Mouse (Mus musculus) forebrain, embryonic 15.5 days (tissue): Measurements from ENCODE around the gene Rsrc1. TPM values are rescaled to one million over a fixed set of nuclear protein-coding genes. Genes with fewer than 3 reads are reported as not detected.

Experiments
- ATAC-seq: fragments of 200-750 bp; cut with Nextera tagmentation; replicated peaks from 2 replicates; pipeline ENCODE4 v1.8.0; 2017; ENCODE audit warnings: mild to moderate bottlenecking, moderate TSS enrichment, moderate library complexity
- H3K27ac ChIP-seq: fragments of 300-500 bp; sonication (generic); replicated peaks from 2 replicates; pipeline ENCODE4 v1.5.1; 2015; ENCODE audit warnings: mild to moderate bottlenecking, inconsistent platforms
- H3K27me3 ChIP-seq: fragments of 300-500 bp; sonication (generic); 2 replicates; pipeline ENCODE4 v1.6.1; 2015; ENCODE audit warnings: inconsistent platforms
- H3K36me3 ChIP-seq: fragments of 300-500 bp; sonication (generic); 2 replicates; pipeline ENCODE4 v1.6.1; 2015; ENCODE audit warnings: mild to moderate bottlenecking, inconsistent platforms
- H3K4me1 ChIP-seq: fragments of 300-500 bp; sonication (generic); 2 replicates; pipeline ENCODE4 v1.6.1; 2015; ENCODE audit warnings: inconsistent platforms
- H3K4me2 ChIP-seq: fragments of 300-500 bp; sonication (generic); replicated peaks from 2 replicates; pipeline ENCODE4 v1.6.1; 2015; ENCODE audit warnings: mild to moderate bottlenecking, inconsistent platforms
- H3K4me3 ChIP-seq: fragments of 300-500 bp; sonication (generic); 2 replicates; pipeline ENCODE4 v1.5.1; 2015; ENCODE audit warnings: mild to moderate bottlenecking, inconsistent platforms
- H3K9ac ChIP-seq: fragments of 300-500 bp; sonication (generic); replicated peaks from 2 replicates; pipeline ENCODE4 v1.6.1; 2015; ENCODE audit warnings: mild to moderate bottlenecking, inconsistent platforms
- H3K9me3 ChIP-seq: fragments of 300-500 bp; sonication (generic); 2 replicates; pipeline ENCODE4 v1.6.1; 2016; ENCODE audit warnings: inconsistent platforms
- WGBS: fragments of 180-500 bp; shearing (Covaris S2); methylation state at CpG from one replicate; pipeline ENCODE4 v1.1.7; 2015; ENCODE audit warnings: mixed read lengths; 5-methylcytosine and 5-hydroxymethylcytosine counted together
- polyA plus RNA-seq: library from polyadenylated mRNA; unstranded; fragments of >200 nt; fragmentation: Nextera tagmentation; extraction: Ambion mirVana; gene quantifications from 2 replicates; pipeline ENCODE4 v1.2.1, GENCODE M21; 2015

Gene Rsrc1
- polyA plus RNA-seq = 27.2 and 27.6 TPM in 2 replicates

DNA sequence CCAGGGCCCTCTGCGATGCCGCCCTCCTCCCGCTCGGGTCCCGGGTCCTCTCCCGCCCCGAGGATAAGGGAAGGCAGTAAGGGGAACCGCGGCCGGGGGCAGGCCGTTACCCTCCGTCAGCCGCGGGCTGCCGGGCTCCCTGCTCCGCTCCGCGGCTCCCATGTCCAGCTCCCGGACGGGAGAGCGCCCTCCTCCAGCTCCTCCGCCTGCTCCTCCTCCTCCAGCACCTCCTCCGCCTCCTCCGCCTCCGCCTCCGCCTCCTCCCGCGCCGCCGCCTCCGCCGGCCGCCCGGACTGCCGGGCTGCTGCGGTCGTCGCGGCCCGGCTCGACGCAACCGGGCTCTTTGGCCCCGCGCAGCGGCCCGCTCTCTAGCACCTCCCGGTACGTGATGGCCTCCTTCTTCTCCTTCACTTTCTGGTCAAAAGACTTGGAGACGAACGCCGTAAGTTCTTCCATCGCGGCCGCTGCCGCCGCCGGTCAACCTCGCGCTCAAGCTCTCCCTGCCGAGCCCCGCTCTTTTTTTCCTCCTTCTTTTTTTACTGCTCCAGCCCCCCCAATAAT lies at the start of gene Rsrc1:
Gene Rsrc1 (plus strand): TSS at position 290 of the 561 bp plus-strand sequence.
- peaks cover 28% of the 10 kb centered on the region for H3K4me1 ChIP-seq
- no peaks in the 10 kb centered on the region for H3K9me3 ChIP-seq
- WGBS = under 1% methylated on average over 52 of the region's 62 CpGs
- H3K27me3 ChIP-seq = peaks cover 66% of the 10 kb centered on the region
- peak within 1 kb of the TSS; percentile 41 for H3K4me3 ChIP-seq
- H3K4me2 ChIP-seq = peak within 1 kb of the TSS; percentile 63
- ATAC-seq = peak; percentile 7; the same call in 1 of the 2 replicates
- H3K27ac ChIP-seq = no peak within 1 kb of the TSS
- no peaks in the 10 kb centered on the region for H3K36me3 ChIP-seq
- H3K9ac ChIP-seq = no peak within 1 kb of the TSS

DNA sequence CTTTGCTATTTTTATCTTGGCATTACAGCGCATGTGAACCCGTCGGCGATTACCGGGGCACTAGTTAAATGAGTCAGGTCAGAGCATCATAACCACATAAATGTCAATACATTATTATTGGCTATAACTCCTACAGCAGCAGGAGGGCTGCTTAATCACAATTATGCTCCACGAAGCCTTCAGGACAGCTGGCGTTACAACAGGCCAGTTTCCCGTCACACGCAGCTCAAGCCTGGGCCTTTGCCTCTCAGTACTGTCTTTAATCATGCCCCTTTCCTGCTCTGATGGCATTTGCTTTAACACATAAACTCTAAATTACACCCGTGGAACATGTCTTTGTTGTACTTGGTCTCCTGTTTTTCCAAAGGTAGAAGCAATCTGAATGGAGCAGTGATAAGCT lies 41.5 kb upstream of the Rsrc1 start:
- H3K27ac ChIP-seq = no peak overlapping the region
- no peaks in the 10 kb centered on the region for H3K27me3 ChIP-seq
- H3K9me3 ChIP-seq = no peaks in the 10 kb centered on the region
- H3K4me2 ChIP-seq = no peak overlapping the region
- H3K36me3 ChIP-seq = no peaks in the 10 kb centered on the region
- no peak overlapping the region for H3K9ac ChIP-seq
- no peak for ATAC-seq
- 65% methylated on average over 10 of the region's 10 CpGs for WGBS
- H3K4me3 ChIP-seq = no peak overlapping the region
- 0 out of 2 replicates have a peak, but pooled peaks cover 6% of the 10 kb centered on the region for H3K4me1 ChIP-seq

DNA sequence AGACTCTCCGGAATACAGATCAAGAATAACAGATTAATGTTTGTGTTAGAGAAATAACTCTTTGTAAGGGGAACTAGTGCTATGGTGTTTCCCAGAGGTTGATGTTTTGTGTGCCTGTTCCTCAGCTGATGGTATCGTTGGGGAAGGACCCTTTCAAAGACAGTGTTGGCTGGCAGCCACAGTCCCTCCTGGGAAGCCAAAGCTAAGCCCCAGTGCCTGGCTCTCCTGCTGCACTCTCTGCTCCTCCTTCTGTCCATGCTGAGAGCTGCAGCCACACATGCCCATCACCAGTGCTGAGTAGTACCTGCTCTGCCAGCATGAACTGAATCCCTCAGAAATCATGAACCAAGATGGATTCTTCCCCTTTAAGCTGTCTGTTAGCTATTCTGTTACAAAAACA lies 26.1 kb upstream of the Rsrc1 start:
- no peak overlapping the region for H3K4me3 ChIP-seq
- H3K9me3 ChIP-seq = no peaks in the 10 kb centered on the region
- no peak overlapping the region for H3K4me2 ChIP-seq
- no peak overlapping the region for H3K27ac ChIP-seq
- no peaks in the 10 kb centered on the region for H3K36me3 ChIP-seq
- peaks cover 3% of the 10 kb centered on the region for H3K27me3 ChIP-seq
- WGBS = 45% methylated on average over 2 of the region's 2 CpGs
- H3K9ac ChIP-seq = no peak overlapping the region
- peak; percentile 43; the same call in 1 of the 2 replicates for ATAC-seq
- H3K4me1 ChIP-seq = no peaks in the 10 kb centered on the region

DNA sequence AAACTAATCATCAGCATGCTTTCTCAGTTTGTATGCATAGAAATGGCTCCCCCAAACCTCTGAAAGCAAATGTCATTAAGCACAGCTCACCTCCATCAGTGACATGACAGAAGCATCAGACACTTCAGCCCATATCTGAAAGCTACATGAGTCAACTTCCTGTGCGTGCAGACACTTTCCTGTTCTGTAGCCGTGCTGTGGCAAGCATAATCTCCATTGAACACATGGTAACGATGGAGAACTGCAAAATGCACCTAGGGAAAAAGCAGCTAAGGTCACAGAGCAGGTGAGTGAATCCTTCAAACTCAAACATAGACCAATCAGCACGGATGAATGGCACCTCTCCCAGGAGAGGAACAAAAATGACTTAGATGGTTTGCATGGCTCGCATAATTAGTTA lies 21.2 kb upstream of the Rsrc1 start:
- peaks cover 15% of the 10 kb centered on the region for H3K27me3 ChIP-seq
- H3K27ac ChIP-seq = no peak overlapping the region
- no peaks in the 10 kb centered on the region for H3K4me1 ChIP-seq
- ATAC-seq = no peak
- no peaks in the 10 kb centered on the region for H3K36me3 ChIP-seq
- no peak overlapping the region for H3K9ac ChIP-seq
- 73% methylated on average over 5 of the region's 5 CpGs for WGBS
- H3K9me3 ChIP-seq = no peaks in the 10 kb centered on the region
- no peak overlapping the region for H3K4me2 ChIP-seq
- no peak overlapping the region for H3K4me3 ChIP-seq

DNA sequence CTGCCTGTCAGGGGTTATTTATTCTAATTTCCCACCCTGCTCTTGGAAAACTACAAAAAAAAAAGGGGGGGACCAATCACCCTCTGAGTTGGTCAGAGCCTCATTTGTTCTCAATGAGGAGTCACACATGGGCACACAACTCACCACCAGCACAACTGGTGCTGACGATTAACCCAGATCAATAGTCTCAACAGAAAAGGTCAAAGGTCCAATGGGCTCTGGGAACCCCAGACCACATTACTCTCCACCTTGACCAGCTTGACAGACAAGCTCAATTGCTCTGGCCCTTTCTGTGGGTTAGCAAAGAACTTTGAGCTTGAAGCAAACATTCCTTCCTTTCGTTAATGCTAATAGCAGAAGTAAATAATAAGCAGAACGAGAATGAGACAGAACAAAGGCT lies 16.3 kb upstream of the Rsrc1 start:
- no peak overlapping the region for H3K9ac ChIP-seq
- no peaks in the 10 kb centered on the region for H3K36me3 ChIP-seq
- ATAC-seq = no peak
- H3K4me1 ChIP-seq = no peaks in the 10 kb centered on the region
- no peaks in the 10 kb centered on the region for H3K9me3 ChIP-seq
- no peak overlapping the region for H3K4me2 ChIP-seq
- H3K4me3 ChIP-seq = no peak overlapping the region
- 37% methylated on average over 3 of the region's 3 CpGs for WGBS
- H3K27me3 ChIP-seq = peaks cover 46% of the 10 kb centered on the region
- no peak overlapping the region for H3K27ac ChIP-seq

DNA sequence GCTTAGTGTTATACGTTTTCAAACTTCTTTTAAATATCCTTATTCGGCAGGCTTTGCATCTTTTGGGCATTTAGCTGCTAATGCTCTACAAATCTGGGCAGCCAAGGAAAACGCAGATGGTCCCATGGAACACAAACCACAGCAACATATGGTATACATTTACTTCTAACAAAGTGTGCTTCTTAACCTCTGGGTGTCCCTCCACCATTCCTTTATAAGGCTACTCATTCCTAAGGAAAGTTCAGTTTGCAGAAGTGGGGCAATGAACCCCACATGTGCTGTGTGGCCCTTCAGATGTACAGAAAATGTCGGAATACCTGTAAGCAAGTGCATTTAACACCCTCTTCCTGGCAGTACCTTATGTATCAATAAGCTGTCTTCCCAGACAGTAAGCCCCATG lies 13.7 kb upstream of the Rsrc1 start:
- Histone ChIP-seq H3K9ac (no peak overlapping the region), H3K4me2 (no peak overlapping the region), H3K27me3 (peaks cover 65% of the 10 kb centered on the region), H3K4me3 (no peak overlapping the region), H3K4me1 (peaks cover 5% of the 10 kb centered on the region; the same call in 1 of the 2 replicates), H3K27ac (no peak overlapping the region), H3K9me3 (no peaks in the 10 kb centered on the region), H3K36me3 (no peaks in the 10 kb centered on the region)
- no peak for ATAC-seq
- 59% methylated on average over 4 of the region's 4 CpGs for WGBS

DNA sequence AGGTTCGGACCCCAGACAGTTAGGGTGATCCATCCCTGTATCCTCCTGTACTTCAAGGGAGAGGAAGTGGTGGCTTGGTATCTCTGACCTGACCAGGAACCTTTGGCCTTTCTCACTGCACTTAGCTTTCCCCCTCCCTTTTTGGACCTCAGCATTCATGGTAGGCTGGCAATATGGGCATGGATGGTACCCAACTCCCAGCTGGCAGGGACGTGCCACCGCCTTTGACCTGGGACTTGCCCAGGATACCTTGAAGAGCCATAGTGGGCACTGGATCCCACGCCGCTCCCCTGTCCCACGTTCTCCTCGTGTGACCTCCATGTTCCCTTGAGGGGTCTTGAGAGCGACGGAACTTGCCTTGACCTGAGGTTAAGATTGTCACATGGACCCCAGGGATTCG lies 10.9 kb upstream of the Rsrc1 start:
- Histone ChIP-seq H3K4me1 (peaks cover 11% of the 10 kb centered on the region), H3K4me3 (no peak overlapping the region), H3K27ac (no peak overlapping the region), H3K9me3 (no peaks in the 10 kb centered on the region), H3K27me3 (peaks cover 77% of the 10 kb centered on the region), H3K4me2 (no peak overlapping the region), H3K9ac (no peak overlapping the region), H3K36me3 (no peaks in the 10 kb centered on the region)
- WGBS = 2% methylated on average over 10 of the region's 10 CpGs
- ATAC-seq = no peak

DNA sequence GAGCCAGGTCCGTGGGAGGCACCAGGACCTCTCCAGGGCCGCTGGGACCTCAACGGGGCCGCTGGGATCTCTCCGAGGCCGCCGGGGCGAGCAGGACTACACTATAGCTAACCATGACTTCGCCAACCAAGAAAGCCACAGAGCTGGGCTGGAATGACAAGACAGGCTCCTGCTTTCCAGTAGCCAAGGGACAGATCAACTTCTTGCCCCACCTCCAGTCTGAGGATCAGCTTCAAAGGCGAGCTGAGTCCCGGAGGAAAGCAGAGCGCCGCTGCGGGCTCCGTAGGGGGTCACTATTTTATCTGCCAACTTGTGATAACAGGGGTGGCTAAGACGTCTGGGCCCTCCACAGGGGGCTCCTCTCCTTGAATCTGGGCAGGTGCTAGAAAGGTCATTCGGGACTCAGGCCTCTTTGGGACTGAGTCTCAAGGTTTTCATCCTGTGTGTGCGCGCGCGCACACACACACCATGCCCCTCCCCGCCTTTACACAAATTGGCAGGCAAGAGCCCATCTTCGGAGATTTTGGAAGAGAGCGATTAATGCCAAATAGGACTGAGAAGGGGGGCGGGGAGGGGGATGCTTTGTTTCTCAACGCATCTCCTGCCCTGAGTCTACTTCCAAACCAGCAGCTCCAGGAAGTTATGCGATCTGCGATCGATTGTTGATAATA lies 10.4 kb upstream of the Rsrc1 start:
- 1% methylated on average over 29 of the region's 29 CpGs for WGBS
- ATAC-seq = 0 out of 2 replicates have a peak, but pooled peaks have one; percentile 27

DNA sequence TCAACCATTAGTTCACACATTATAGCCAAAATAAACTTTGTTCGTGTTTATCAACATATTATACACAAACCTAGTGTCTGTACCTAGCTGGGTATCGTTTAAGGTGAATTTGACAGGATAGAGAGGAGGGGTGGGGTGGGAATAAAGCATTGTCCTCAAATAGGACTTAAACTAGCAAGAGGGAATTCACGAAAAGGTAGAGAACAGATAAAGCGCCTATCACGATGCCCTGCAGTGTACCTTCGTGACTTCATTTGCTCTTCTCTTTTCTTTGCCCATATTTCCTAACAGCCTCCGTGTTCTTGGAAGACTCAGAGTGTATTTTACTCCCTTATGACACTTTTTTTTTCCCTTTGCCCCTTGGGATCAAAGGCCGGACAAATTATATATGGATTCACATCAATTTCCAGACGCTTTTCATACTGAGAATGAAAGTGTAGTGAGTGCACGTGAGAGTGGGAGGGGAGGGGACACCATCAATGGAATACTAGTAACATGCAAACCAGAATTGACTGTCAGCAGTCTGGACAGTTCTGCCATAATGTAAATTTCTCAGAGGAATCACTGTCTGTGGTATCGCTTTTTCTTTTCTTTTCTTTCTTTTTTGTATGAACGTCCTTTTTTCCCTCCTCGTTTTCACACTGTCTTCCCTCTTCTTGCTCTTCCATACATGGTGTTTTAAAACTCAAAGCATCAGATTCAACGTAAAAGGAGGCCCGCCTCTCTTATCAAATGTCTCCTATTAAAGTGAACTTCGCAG lies 8.8 kb upstream of the Rsrc1 start:
- no peak overlapping the region for H3K9ac ChIP-seq
- no peak overlapping the region for H3K27ac ChIP-seq
- H3K27me3 ChIP-seq = peaks cover 80% of the 10 kb centered on the region
- no peak for ATAC-seq
- peaks cover 11% of the 10 kb centered on the region for H3K4me1 ChIP-seq
- WGBS = 4% methylated on average over 16 of the region's 16 CpGs
- no peak overlapping the region for H3K4me2 ChIP-seq
- no peaks in the 10 kb centered on the region for H3K36me3 ChIP-seq
- H3K9me3 ChIP-seq = no peaks in the 10 kb centered on the region
- no peak overlapping the region for H3K4me3 ChIP-seq

More for the DNA sequence above, 10.4 kb upstream of the Rsrc1 start:
- H3K4me1 ChIP-seq = peaks cover 11% of the 10 kb centered on the region
- H3K9me3 ChIP-seq = no peaks in the 10 kb centered on the region
- H3K4me3 ChIP-seq = no peak overlapping the region
- H3K27me3 ChIP-seq = peaks cover 78% of the 10 kb centered on the region
- no peak overlapping the region for H3K4me2 ChIP-seq
- no peak overlapping the region for H3K9ac ChIP-seq
- no peaks in the 10 kb centered on the region for H3K36me3 ChIP-seq
- no peak overlapping the region for H3K27ac ChIP-seq

DNA sequence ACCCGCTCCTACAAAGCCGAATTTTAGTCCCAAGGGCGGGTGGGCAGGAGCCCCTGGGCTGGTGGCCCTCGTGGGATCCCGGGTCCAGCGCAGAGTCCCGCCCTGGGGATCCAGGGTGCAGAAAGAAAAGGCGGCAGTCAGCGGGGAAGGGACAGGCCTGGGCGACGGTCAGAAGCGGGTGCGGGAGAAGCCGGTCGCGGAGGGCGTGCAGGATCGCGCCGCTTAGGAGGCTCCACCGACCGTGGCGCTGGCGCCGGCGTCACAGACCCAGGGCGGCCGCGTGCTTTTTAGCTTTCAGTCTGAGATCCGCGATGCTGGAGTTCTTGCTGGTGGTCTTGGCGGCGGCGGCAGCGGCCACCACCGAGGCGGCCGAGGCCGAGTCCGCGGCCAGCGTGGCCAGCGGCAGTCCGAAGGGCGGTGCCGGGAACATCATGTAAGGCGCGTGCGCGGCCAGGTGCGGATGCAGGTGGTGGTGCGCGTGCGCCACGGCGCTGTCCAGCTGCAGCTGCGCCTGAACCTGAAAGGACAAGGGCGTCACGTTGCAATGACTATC lies 7.7 kb upstream of the Rsrc1 start:
- no peaks in the 10 kb centered on the region for H3K9me3 ChIP-seq
- peak; percentile 69 for ATAC-seq
- peak overlapping the region; percentile 49 for H3K4me2 ChIP-seq
- H3K4me1 ChIP-seq = peaks cover 15% of the 10 kb centered on the region
- H3K36me3 ChIP-seq = no peaks in the 10 kb centered on the region
- peak overlapping the region; percentile 3; the same call in 1 of the 2 replicates for H3K9ac ChIP-seq
- no peak overlapping the region for H3K27ac ChIP-seq
- peaks cover 75% of the 10 kb centered on the region for H3K27me3 ChIP-seq
- peak overlapping the region; percentile 34 for H3K4me3 ChIP-seq
- under 1% methylated on average over 59 of the region's 59 CpGs for WGBS

DNA sequence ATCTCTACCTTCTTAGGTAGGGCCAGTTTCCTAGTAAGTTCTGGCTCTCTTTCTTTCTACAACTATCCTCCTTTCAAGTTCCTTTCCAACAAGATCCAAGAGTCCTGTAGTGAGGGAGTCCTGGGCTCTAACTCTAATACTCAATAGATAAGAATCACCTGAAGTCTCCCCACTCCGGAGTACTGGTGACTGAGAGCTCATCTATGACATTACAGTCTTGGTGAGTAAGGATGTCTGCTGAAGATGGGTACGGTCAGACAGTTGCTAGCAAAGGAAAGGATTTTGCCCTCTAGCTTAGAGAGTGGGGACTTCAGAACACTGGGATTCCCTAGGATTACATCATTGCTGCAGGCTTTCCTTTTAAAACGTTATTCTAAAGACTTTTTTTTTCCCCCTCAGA lies 6.7 kb upstream of the Rsrc1 start:
- no peak overlapping the region for H3K4me2 ChIP-seq
- H3K4me3 ChIP-seq = no peak overlapping the region
- no peak overlapping the region for H3K27ac ChIP-seq
- no peak for ATAC-seq
- no peak overlapping the region for H3K9ac ChIP-seq
- no peaks in the 10 kb centered on the region for H3K36me3 ChIP-seq
- peaks cover 15% of the 10 kb centered on the region for H3K4me1 ChIP-seq
- H3K27me3 ChIP-seq = peaks cover 82% of the 10 kb centered on the region
- H3K9me3 ChIP-seq = no peaks in the 10 kb centered on the region
- WGBS = 11% methylated on average over 3 of the region's 3 CpGs
